Mouse (Mus musculus): Measurements from ENCODE around the gene Dcdc2a. TPM values are rescaled to one million over a fixed set of nuclear protein-coding genes. Genes with fewer than 3 reads are reported as not detected.

Gene Dcdc2a
- polyA plus RNA-seq, 1 experiment, result not detected

- TF ChIP-seq CTCF (IDR thresholded peaks at IDR 0.05; ENCODE audit: extremely low read depth, insufficient read length, insufficient replicate concordance, low read depth, low read length) (no peak), POLR2A (IDR thresholded peaks at IDR 0.05; ENCODE audit: low read depth, low read length) (no peak)
- Histone ChIP-seq H3K27me3 (ENCODE audit: control insufficient read depth, insufficient read depth, low read length) (no peaks in the 10 kb centered on the region), H3K36me3 (ENCODE audit: control insufficient read depth, insufficient read depth, low read length) (no peaks in the 10 kb centered on the region), H3K4me1 (ENCODE audit: control insufficient read depth, insufficient read depth, insufficient read length, low read length) (no peaks in the 10 kb centered on the region), H3K27ac (ENCODE audit: insufficient read depth, low read depth, low read length) (no peak overlapping the region), H3K4me3 (ENCODE audit: low read depth, low read length) (no peak overlapping the region)
- WGBS, result 23% methylated on average over 2 of the region's 2 CpGs
These were observed 104.1 kb downstream of the Dcdc2a start for GRCm38 (mm10) chr13:25159917-25160316.

GRCm38 (mm10) chr13:25160804-25161203 lies 105.0 kb downstream of the Dcdc2a start:
- TF ChIP-seq POLR2A (IDR thresholded peaks at IDR 0.05; ENCODE audit: low read depth, low read length), result no peak
- TF ChIP-seq CTCF (IDR thresholded peaks at IDR 0.05; ENCODE audit: extremely low read depth, insufficient read length, insufficient replicate concordance, low read depth, low read length), result no peak
- Histone ChIP-seq H3K27me3 (ENCODE audit: control insufficient read depth, insufficient read depth, low read length) (no peaks in the 10 kb centered on the region), H3K4me3 (ENCODE audit: low read depth, low read length) (no peak overlapping the region), H3K4me1 (ENCODE audit: control insufficient read depth, insufficient read depth, insufficient read length, low read length) (no peaks in the 10 kb centered on the region), H3K36me3 (ENCODE audit: control insufficient read depth, insufficient read depth, low read length) (no peaks in the 10 kb centered on the region), H3K27ac (ENCODE audit: insufficient read depth, low read depth, low read length) (no peak overlapping the region)
- WGBS, result 76% methylated on average over 2 of the region's 2 CpGs

DNA sequence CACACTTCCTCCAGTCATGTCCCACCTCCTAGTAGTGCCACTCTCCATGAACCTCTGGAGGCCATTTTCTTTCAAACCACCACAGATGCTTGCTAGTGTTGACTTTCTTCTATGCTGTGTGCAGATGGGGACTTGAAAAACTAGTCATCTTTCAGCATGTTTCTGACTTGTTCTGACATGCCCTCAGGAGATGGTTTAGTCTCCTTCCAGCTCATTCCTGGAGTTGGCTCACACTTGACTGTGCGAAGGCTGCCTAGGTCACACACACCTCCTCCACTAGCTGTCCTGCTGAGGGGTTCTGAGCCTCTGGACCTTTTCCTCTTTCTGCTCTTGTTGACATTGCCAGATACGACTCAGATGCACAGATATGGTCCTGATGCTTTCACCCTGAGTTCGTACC lies 106.8 kb downstream of the Dcdc2a start:
- WGBS, result 70% methylated on average over 3 of the region's 3 CpGs

GRCm38 (mm10) chr13:25168891-25169290 lies 113.1 kb downstream of the Dcdc2a start:
- Histone ChIP-seq H3K36me3 (ENCODE audit: control insufficient read depth, insufficient read depth, low read length) (no peaks in the 10 kb centered on the region), H3K4me3 (ENCODE audit: low read depth, low read length) (no peak overlapping the region), H3K27ac (ENCODE audit: insufficient read depth, low read depth, low read length) (no peak overlapping the region), H3K4me1 (ENCODE audit: control insufficient read depth, insufficient read depth, insufficient read length, low read length) (no peaks in the 10 kb centered on the region), H3K27me3 (ENCODE audit: control insufficient read depth, insufficient read depth, low read length) (no peaks in the 10 kb centered on the region)
- TF ChIP-seq POLR2A (IDR thresholded peaks at IDR 0.05; ENCODE audit: low read depth, low read length) (no peak), CTCF (IDR thresholded peaks at IDR 0.05; ENCODE audit: extremely low read depth, insufficient read length, insufficient replicate concordance, low read depth, low read length) (no peak)
- WGBS, result 75% methylated on average over 3 of the region's 3 CpGs

More for the DNA sequence above, 106.8 kb downstream of the Dcdc2a start:
- H3K4me3 ChIP-seq (ENCODE audit: low read depth, low read length), result no peak overlapping the region
- no peaks in the 10 kb centered on the region for H3K27me3 ChIP-seq (ENCODE audit: control insufficient read depth, insufficient read depth, low read length)
- TF ChIP-seq CTCF (IDR thresholded peaks at IDR 0.05; ENCODE audit: extremely low read depth, insufficient read length, insufficient replicate concordance, low read depth, low read length) (no peak), POLR2A (IDR thresholded peaks at IDR 0.05; ENCODE audit: low read depth, low read length) (no peak)
- no peaks in the 10 kb centered on the region for H3K36me3 ChIP-seq (ENCODE audit: control insufficient read depth, insufficient read depth, low read length)
- no peak overlapping the region for H3K27ac ChIP-seq (ENCODE audit: insufficient read depth, low read depth, low read length)
- no peaks in the 10 kb centered on the region for H3K4me1 ChIP-seq (ENCODE audit: control insufficient read depth, insufficient read depth, insufficient read length, low read length)

GRCm38 (mm10) chr13:25177835-25178234 lies 122.0 kb downstream of the Dcdc2a start:
- Histone ChIP-seq H3K36me3 (ENCODE audit: control insufficient read depth, insufficient read depth, low read length) (no peaks in the 10 kb centered on the region), H3K4me1 (ENCODE audit: control insufficient read depth, insufficient read depth, insufficient read length, low read length) (no peaks in the 10 kb centered on the region), H3K4me3 (ENCODE audit: low read depth, low read length) (no peak overlapping the region), H3K27ac (ENCODE audit: insufficient read depth, low read depth, low read length) (no peak overlapping the region), H3K27me3 (ENCODE audit: control insufficient read depth, insufficient read depth, low read length) (no peaks in the 10 kb centered on the region)
- 28% methylated on average over 1 of the region's 1 CpGs for WGBS
- TF ChIP-seq CTCF (IDR thresholded peaks at IDR 0.05; ENCODE audit: extremely low read depth, insufficient read length, insufficient replicate concordance, low read depth, low read length) (no peak), POLR2A (IDR thresholded peaks at IDR 0.05; ENCODE audit: low read depth, low read length) (no peak)

- no peaks in the 10 kb centered on the region for H3K4me1 ChIP-seq (ENCODE audit: control insufficient read depth, insufficient read depth, insufficient read length, low read length)
- 71% methylated on average over 4 of the region's 4 CpGs for WGBS
- H3K27ac ChIP-seq (ENCODE audit: insufficient read depth, low read depth, low read length), result no peak overlapping the region
- H3K27me3 ChIP-seq (ENCODE audit: control insufficient read depth, insufficient read depth, low read length), result no peaks in the 10 kb centered on the region
- TF ChIP-seq CTCF (IDR thresholded peaks at IDR 0.05; ENCODE audit: extremely low read depth, insufficient read length, insufficient replicate concordance, low read depth, low read length), result no peak
- H3K4me3 ChIP-seq (ENCODE audit: low read depth, low read length), result no peak overlapping the region
- H3K36me3 ChIP-seq (ENCODE audit: control insufficient read depth, insufficient read depth, low read length), result no peaks in the 10 kb centered on the region
These were observed 122.6 kb downstream of the Dcdc2a start for GRCm38 (mm10) chr13:25178236-25179001.

- Histone ChIP-seq H3K27me3 (ENCODE audit: control insufficient read depth, insufficient read depth, low read length) (no peaks in the 10 kb centered on the region), H3K4me3 (ENCODE audit: low read depth, low read length) (no peak overlapping the region), H3K4me1 (ENCODE audit: control insufficient read depth, insufficient read depth, insufficient read length, low read length) (no peaks in the 10 kb centered on the region), H3K36me3 (ENCODE audit: control insufficient read depth, insufficient read depth, low read length) (no peaks in the 10 kb centered on the region), H3K27ac (ENCODE audit: insufficient read depth, low read depth, low read length) (no peak overlapping the region)
- TF ChIP-seq CTCF (IDR thresholded peaks at IDR 0.05; ENCODE audit: extremely low read depth, insufficient read length, insufficient replicate concordance, low read depth, low read length) (no peak), POLR2A (IDR thresholded peaks at IDR 0.05; ENCODE audit: low read depth, low read length) (no peak)
- WGBS, result 31% methylated on average over 7 of the region's 7 CpGs
These were observed 130.9 kb downstream of the Dcdc2a start for GRCm38 (mm10) chr13:25186436-25187325.

Measured in small intestine, adult 2 months (tissue).